Mouse (Mus musculus): Measurements from ENCODE around the gene Naa35.
A peak's percentile ranks its signal among the peaks of the same experiment; 100 is the strongest.

The Naa35 gene

GRCm38 (mm10) chr13:59584947-59585647 is at the start of gene Naa35, which contains the start of gene Agtpbp1:
TSS of gene Naa35 (plus strand) at chr13:59585259.
TSS of gene Agtpbp1 (minus strand) at chr13:59585227.
- DNase-seq (ENCODE audit: low read depth, low spot score), result peak; percentile 99

GRCm38 (mm10) chr13:59535746-59536145 is 49.3 kb upstream of the Naa35 start:
- no peak for DNase-seq (ENCODE audit: low read depth, low spot score)

GRCm38 (mm10) chr13:59536631-59537030 is 48.4 kb upstream of the Naa35 start:
- no peak for DNase-seq (ENCODE audit: low read depth, low spot score)

DNA sequence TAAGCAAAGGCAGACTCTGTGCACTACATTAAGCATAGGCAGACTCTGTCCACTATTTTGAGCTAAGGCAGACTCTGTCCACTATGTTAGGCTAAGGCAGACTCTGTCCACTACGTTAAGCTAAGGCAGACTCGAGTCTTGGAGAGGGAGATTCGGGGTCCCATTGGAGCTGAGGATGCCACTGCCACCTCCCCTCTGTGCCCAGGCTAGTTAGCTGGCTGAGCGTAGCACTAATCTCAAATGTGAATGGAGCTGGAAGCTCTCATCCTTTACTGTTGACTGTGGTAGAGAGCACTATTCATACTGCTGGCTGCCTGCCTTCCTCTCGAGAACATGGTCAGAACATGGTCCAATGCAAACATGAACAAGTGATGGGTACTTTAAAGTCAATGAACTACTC is 46.4 kb upstream of the Naa35 start:
- no peak for DNase-seq (ENCODE audit: low read depth, low spot score)

GRCm38 (mm10) chr13:59540030-59540429 is 45.0 kb upstream of the Naa35 start:
- no peak for DNase-seq (ENCODE audit: low read depth, low spot score)

GRCm38 (mm10) chr13:59542411-59542810 is 42.6 kb upstream of the Naa35 start:
- no peak for DNase-seq (ENCODE audit: low read depth, low spot score)

- no peak for DNase-seq (ENCODE audit: low read depth, low spot score)
These were observed 38.0 kb upstream of the Naa35 start for GRCm38 (mm10) chr13:59547091-59547490.

DNA sequence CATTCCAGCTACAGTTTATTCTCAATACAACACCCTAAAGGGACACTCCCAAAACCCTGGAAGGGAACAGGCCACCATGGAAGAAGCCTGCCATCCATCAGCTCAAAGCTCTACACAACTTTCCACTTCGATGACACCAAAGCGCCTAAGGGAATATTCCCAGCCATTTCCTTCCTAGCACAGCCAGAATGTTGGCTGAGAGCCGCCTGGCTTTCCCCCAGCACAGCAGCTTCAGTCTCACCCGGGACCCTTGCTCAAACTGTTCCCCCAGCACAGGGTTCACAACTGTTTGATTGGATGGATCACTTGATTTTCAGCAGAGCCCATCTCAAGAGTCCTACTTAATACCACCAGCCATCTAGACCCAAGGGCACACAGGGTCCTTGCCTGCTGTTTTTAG is 37.3 kb upstream of the Naa35 start:
- DNase-seq (ENCODE audit: low read depth, low spot score), result no peak

- no peak for DNase-seq (ENCODE audit: low read depth, low spot score)
These were observed 35.7 kb upstream of the Naa35 start for GRCm38 (mm10) chr13:59549318-59549798.

DNA sequence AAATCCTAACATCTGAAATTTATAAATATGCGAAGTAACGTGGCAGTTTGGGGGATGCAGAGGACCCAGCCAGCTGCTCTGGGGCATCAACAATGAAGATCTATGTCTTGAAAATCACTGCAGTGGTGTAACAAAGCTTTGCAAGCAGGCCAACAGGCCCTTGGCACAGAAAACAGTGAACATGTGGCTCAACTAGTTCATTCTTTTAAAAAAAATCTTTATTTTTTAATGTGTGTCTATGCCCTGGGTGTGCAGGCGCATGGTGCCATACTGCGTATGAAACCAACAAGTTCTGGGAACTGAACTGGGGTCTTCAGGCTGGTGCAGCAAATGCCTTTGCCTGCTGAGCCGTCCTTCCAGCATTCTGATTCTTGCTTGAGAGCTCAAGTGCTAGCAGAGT is 32.8 kb upstream of the Naa35 start:
- no peak for DNase-seq (ENCODE audit: low read depth, low spot score)

GRCm38 (mm10) chr13:59552751-59553150 is 32.3 kb upstream of the Naa35 start:
- no peak for DNase-seq (ENCODE audit: low read depth, low spot score)

DNA sequence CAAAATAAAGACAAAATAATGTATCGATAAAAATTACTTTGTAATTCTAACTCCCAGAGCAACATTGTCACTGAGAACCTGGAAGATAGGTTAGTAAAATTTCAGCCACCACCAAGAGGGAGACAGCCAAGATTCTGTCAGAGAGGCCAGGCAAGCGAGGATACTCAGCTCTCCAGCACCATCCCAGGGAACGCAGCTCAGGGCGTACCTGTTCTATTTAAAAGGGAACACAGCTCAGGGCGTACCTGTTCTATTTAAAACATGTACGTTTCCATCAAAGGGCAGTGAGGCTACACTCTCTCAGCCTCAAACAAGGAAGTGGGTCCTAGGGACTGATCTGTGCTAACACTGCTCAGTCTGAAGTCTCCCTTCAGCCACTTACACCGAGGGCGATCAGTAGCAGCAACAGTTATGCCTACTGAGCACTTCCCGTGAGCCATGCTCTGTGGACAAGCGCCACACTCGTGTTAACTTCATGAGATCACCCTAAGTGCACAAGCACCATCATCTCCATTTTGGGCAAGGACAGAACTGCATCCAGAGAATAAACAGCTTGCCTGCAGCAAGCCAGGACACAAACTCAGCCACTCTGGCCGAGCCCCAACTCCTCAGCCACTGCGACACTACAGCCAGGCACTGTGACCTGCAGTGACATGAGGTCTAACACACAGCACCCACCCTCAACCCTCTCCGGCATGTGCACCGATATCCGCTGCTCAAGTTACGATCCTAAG is 30.1 kb upstream of the Naa35 start:
- peak; percentile 65 for DNase-seq (ENCODE audit: low read depth, low spot score)

- DNase-seq (ENCODE audit: low read depth, low spot score), result peak; percentile 64
These were observed 29.4 kb upstream of the Naa35 start for GRCm38 (mm10) chr13:59555613-59556192.

GRCm38 (mm10) chr13:59556670-59557069 is 28.4 kb upstream of the Naa35 start:
- DNase-seq (ENCODE audit: low read depth, low spot score), result peak; percentile 84

DNA sequence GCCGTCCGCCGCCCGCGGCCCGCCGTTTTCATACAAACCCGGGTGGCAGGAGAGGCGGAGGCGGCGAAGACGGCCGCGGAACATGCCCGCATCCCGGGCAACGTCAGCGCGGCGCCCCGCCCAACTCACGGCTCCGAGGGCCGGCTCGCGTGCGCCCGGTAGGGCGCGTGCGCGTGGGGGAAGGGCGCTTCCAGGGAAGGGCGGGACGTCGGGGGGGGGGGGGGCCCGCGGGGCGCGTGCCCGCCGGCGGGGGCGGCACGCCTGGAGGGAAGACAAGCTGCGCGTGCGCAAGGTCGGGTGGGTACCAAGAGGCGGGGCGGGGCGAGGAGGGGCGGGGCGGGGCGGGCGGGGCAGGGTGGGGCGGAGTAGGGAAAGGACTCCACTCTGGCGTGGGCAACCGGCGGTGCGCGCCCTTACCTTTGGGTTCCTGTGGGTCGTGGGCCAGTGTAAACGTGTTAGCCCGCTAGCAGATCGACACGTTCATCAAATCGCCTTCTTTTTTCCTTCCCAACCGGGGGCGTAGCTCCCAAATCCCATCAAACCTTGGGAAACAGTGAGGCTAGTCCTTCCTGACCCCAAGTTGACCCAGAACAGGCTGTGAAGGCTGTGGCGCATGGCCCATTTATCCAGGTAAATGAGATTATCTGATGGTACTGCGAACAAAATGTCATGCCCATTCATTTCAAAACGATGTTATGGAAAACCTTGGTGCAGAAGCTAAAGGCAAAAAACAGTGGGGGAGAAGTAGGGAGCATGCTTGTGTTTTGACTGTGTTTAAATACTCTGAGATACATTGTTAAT is 27.7 kb upstream of the Naa35 start:
- DNase-seq (ENCODE audit: low read depth, low spot score), result peak; percentile 91

DNA sequence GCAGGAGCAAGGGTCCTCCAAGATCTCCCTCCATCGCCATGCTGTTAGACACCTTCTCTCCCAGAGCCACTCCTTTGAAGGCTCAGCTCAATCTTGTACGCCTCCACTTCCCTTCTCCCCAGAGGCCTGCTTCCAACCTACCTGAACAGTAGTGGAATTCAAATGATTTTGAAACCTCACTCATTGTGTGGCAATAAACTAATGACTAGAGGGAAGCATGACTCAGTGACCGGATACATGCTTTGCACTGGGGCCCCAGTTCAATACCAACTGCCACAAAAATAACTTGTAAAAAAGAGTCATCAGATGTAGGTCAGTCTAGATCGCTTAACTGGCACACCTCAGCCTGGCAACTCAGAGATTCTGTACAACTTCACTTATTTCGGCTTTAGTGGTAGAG is 26.3 kb upstream of the Naa35 start:
- no peak for DNase-seq (ENCODE audit: low read depth, low spot score)

DNA sequence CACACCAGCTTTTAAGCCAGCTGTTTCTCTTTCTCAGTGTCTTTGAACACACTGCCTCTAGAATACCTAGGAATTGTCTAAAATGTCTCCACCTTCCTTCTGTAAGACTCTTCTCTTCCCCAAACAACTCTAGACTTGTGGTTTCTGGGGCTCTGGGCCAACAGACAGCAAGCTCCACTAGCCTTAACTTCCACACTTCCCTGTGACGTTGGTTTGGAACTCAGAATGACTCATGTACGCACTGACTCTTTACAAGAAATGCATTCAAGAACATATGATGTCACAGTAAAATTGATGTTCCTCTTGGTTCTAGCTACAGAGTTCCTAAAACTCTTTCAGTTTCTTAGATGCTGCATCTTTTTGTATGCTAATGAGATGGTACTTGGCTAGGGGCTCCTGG is 22.6 kb upstream of the Naa35 start:
- no peak for DNase-seq (ENCODE audit: low read depth, low spot score)

- DNase-seq (ENCODE audit: low read depth, low spot score), result no peak
These were observed 20.6 kb upstream of the Naa35 start for GRCm38 (mm10) chr13:59564505-59564904.

DNA sequence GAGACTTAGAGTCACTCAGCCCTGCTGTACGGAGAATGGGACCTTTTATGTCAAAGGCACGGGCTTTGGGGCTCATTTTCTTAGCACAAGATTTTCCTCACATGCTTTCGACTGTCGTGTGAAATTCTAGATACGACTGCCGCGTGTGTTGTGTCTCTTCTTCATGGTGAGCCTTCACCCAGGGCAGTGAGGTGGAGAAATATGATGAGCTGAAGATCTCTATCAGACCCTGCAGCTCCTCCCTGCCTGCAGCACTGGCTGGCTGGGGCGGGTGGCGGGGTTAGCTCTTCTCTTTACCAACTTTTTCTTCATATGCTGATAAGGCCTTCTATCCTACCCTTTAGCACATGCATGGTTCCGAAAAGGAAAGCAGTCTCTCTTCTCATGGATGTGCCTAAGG is 20.1 kb upstream of the Naa35 start:
- no peak for DNase-seq (ENCODE audit: low read depth, low spot score)

DNA sequence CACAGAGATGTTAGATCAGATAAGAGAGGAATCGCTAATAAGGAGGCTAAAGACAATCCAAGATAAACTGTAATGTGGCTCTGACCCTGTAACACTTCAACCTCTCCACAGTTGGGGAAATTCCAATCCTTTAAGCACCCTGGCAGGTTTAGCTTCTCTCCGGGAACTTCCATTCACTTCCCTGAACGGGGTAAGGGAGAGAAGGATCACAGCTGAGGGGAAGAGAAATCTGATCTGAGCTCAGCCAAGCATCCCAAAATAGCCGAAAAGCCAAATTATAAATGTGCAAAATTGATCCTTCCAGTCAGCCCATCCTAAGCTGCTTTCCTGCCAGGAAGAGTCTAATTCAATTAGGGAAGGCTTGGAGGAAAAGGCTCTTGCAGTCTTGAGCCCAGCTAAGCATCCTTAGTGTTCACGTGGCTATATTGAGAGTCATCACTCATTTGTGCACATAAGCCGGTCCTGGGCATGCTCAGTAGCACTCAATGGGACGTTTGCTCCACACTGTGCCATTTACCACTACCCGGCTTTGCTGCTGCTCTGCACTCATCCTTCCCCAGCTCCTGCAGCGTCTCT is 19.0 kb upstream of the Naa35 start:
- DNase-seq (ENCODE audit: low read depth, low spot score), result no peak

DNA sequence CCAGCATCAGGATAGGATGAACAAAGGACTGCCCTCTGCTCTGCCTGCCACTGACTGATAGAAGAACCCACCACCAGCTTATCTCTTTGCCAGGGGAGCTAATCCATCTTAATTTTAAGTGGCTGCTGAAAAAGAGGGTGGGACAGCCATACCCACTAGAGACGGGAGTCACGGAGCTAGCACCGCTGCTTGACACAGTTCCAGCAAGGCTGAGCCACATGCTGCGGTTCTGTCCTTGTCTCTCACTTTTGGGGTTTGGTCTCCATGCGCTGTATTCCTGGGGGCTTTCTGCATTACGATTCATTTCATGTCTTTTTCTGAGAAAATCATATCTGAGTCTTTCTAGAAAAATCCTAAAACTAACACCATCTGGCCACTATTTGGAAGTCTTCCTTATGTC is 14.0 kb upstream of the Naa35 start:
- no peak for DNase-seq (ENCODE audit: low read depth, low spot score)

Data from A20 (cell line).